Mouse (Mus musculus) testis, adult 2 months (tissue): ENCODE data around the gene Rpl4.

Source experiments
- CTCF ChIP-seq: fragments of 200-500 bp; IDR thresholded peaks from 2 replicates; pipeline ENCODE4 v1.5.1; 2012; ENCODE audit warnings: low read depth, mild to moderate bottlenecking, inconsistent platforms, low read length, moderate library complexity; ENCODE audit not compliant: control insufficient read depth, insufficient read depth, insufficient replicate concordance
- POLR2A ChIP-seq: fragments of 200-500 bp; IDR thresholded peaks from 2 replicates; pipeline ENCODE4 v1.6.1; 2012; ENCODE audit warnings: low read depth, mild to moderate bottlenecking, inconsistent platforms, low read length, moderate library complexity; ENCODE audit not compliant: control insufficient read depth

- TF ChIP-seq CTCF (no peak), POLR2A (no peak)
Measured at GRCm38 (mm10) chr9:64126121-64126520, 47.1 kb upstream of the Rpl4 start.
